Mouse (Mus musculus) mouse trophoblast stem cell (cell line): ENCODE measurements around the gene Slc26a1.

Source experiments
- in situ Hi-C, 2 experiments: fragments of 300-500 bp; cut with MseI, MboI; formaldehyde crosslinking; loops; 2 replicates in 1 of 2; 3 replicates in 1 of 2; pipeline ENCODE4 v1.15.1; 2025

Slc26a1 gene

DNA sequence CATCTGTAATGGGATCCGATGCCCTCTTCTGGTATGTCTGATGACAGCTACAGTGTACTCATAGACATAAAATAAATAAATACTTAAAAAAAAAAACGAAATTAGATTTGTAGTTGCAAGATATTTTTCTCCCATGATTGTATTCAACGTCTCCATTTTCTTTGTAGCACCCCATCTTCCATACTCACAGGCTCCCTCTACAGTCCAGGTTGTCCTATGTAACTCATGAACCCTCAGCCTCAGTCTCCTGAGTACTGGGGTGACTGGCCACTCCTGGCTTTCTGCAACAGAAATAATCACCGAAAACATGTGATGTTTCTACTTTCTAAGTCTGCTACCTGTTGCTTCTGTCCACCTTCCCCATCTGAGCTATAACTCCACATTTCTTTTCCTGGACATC is 15.8 kb upstream of the Slc26a1 start:
- in situ Hi-C loops = no loop called here

DNA sequence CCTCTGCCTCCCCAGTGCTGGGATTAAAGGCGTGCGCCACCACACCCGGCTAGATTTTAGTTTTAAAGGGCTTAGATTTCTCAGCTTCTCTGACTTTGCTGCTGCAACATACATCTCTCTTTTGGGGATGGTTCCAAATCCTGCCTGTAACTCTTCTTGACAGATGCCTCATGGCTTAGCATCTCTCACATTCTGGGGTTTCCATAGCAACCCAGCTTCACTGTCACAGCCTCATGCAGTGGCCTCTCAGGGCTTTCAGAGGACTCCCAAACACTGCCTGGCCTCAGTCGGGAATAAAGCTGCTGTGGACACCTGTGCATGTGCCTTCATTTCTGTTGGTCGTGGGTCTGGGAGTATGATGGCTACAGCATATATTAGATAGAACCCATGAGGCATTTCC is 13.7 kb upstream of the Slc26a1 start:
- in situ Hi-C loops = no loop called here

- in situ Hi-C loops = no loop called here
Observed at GRCm38 (mm10) chr5:108680871-108681270, 5.5 kb upstream of the Slc26a1 start.

DNA sequence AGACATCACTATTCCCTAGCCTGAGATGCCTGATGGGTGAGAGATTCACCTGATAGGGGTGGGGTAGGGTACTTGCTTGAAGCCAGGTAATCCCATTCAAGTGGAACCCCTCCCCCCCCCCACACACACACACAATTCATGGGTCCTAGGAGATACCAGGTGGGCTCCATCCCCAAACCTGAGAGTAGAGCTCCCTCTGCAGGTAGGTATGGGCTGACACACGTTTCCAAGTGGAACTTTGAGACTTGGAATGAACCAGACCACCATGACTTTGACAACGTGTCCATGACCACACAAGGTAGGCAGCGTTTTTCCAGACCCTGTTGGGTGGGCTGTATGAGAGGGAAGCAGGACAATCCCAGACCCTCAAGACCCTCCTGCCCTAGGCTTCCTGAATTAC is 4.5 kb upstream of the Slc26a1 start:
- in situ Hi-C loops = no loop called here

DNA sequence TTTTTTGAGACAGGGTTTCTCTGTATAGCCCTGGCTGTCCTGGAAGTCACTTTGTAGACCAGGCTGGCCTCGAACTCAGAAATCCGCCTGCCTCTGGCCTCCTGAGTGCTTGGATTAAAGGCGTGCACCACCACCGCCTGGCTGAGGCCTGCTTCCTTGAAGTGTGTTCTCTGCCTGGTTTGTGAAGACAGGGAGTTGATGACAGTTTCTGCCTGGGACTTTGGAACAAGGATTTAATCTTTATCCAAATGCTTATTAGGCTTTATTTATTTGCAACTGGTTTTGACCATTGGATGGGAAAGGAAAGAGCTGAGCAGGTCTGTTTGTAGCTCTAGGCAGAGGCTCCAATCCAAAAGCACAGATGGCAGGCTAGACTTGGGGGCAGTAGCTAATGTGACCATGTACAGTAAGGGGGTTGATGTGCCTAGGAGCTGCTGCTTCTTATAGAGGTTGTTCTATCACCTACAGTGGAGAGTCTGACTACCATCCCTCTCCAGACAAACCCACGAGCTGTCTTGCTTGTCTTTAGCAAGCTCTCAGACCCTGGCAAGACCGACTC is 3.0 kb upstream of the Slc26a1 start:
- in situ Hi-C loops = no loop called here

- in situ Hi-C loops = no loop called here
Observed at GRCm38 (mm10) chr5:108677605-108678295, 2.4 kb upstream of the Slc26a1 start.

DNA sequence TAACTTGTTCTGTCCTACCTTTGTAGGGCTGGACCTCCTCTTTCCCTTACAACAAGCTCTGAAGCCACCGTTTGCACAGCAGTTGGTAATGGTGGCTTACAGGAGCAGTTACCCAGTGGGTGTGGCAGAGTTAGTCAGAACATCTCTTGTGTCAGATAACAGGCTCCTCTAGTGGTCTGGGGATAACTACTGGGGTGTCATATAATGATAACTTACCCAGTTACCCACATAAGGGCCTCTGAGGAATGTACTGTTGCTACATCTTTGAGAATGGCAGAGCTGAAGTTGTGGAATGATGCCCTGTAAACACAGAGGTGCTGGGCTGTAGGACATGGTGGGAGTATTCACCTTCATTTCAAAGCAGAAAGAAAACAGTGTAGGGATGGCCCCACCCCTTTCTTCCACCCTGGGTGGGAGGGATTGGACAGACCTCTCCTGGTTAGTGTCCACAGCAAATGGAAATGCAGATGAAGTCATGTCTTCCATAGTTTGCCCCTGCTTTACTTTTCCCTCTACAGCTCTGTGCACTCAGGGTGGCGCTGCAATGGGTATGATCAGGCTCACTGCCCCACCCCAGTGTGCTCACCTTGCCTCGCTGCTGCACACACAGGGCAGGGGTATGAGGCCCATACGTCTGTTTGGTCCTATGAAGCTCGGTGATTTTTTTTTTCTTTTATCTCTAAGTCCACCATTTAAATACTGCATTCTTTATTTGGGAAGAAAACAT is 1.6 kb upstream of the Slc26a1 start:
- in situ Hi-C loops = no loop called here

- in situ Hi-C loops = no loop called here
Observed at GRCm38 (mm10) chr5:108674624-108675023, 745 bp downstream of the Slc26a1 start.

DNA sequence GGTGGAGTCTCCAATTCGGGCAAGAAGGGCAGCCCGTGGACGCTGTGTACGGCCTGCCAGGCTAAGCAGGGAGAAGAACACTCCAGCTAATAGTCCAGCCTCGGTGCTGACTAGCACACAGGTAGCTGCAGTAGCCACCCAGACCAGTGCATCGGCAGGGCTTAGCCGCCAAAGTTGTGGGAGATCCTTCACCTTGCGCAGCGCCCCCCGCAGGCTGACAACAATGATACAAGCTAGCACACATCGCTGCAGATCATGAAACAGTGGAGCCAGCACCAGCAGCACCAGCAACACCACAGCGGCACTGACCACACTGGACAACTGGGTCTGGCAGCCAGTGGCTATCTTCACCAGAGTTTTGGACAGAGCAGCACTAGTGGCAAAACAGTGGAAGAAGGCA is 3.6 kb downstream of the Slc26a1 start:
- in situ Hi-C loops = no loop called here

GRCm38 (mm10) chr5:108670785-108671184 is 4.6 kb downstream of the Slc26a1 start:
- in situ Hi-C loops = no loop called here

- in situ Hi-C loops = no loop called here
Observed at GRCm38 (mm10) chr5:108669986-108670385, 5.4 kb downstream of the Slc26a1 start.

DNA sequence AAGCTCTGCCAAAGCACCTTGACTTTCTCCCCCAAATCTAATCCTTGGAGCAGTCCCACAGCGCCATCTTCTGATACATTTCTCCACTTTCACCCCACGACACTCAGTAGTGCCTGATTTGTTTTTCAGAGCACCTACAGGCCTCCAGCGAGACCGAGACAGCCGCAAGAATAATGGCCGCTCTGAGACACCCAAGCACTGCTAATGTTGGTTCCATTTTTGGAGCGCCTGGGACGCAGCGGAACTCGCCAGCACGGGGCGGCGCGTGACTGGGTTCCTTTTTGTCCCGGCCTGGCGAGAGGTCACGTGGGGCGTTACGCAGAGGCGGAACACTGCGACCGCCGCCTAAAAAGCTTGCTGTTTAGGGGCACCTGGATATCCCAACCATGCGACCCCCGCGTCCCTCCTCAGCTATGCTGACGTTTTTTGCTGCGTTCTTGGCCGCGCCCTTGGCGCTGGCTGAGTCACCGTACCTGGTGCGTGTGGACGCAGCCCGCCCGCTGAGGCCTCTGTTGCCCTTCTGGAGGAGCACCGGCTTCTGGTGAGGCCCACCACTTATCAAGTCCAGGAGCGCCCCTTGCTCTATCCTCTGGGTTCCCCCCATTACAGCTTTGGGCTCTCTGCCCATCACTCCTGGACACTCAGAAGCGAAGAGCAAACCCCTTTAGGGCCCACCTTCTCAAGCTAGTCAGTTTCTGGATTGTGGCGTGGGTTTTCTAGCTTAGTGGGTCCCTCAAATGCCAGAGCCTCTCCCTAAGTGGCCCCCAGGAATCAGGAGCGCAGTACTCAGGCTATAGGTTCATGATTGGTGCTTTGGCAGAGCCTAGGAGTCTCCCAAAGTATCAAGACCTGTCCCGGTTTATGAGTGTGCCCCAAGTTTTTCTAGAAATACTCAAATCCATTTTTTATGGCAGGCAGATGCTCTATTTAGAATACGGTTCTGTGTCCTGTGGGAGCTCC is 6.1 kb downstream of the Slc26a1 start, which contains the start of gene Dgkq:
TSS of gene Dgkq (minus strand) at position 696 of the 960 bp plus-strand sequence.
- in situ Hi-C loops = no loop called here

DNA sequence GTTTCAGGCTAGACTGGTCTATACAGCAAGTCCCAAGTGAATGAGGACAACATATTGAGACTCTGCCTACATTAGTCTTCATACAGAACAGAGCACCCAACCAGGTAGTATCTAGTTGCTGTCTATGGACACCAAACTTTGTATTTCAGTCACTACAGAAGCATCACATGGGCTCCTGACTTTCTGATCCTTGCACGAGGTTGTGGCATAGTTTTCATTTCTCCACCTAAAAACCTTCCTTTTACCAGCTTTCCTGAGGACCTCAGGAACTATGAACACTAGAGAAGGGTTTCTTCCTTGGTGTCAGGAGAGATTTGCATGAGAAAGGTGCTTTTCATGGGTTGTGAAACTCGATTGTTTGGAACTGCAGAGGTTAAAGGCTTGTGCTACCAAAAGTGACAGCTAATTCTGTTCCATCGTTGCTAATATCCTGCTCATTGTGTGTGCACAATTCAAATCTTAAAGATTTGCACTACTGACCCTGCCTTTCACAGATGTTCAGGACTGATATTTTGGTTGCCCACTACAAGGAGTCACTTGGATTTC is 6.9 kb downstream of the Slc26a1 start:
- in situ Hi-C loops = no loop called here

DNA sequence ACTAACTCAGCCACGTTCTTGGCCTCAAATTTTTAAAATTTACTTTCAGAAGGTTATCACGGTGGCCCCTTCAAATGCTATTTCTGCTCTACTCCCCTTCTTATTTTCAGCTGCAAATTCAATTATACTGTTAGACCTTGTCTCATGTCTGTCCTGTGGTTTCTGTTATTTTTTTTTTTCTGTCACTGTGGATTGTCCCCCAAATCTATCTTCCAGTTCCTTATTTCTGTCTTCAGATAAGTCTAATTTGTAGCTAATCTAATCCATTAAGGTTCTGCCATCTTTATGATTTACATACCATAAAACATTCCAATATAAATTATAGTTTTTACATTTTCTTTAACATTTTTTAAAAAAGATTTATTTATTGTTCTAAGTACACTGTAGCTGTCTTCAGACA is 8.0 kb downstream of the Slc26a1 start:
- in situ Hi-C loops = no loop called here

GRCm38 (mm10) chr5:108665066-108665465 is 10.3 kb downstream of the Slc26a1 start:
- in situ Hi-C loops = no loop called here

- in situ Hi-C loops = no loop called here
Observed at GRCm38 (mm10) chr5:108662772-108663171, 12.6 kb downstream of the Slc26a1 start.

DNA sequence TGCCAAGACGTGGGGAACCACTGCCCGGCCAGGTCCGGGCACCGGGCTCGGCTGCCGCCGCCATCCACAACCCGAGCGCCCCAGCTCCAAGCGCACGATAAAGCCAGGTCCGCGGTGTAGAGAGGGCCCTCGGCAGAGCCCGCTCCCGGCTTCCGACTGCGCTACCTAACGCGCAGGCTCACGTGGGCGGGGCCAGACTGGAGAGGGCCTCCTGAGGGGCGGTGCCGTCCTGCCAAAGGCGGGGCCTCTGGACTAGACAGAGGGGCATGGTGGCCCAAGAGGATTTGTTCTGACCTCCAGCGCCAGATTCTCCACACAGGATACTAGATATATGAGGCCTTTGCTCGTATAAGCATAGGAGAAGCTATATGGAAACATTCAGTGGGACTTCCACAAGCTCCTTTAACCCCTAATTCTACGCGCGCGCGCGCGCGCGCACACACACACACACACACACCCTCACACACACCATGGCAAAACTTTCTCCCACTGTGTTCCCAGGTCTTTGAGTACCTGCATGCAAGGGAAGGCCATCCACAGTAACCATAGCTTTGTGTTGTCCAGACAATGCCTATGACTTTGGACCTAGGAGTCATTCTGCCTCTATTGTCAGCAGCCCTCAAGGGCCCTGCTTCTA is 14.6 kb downstream of the Slc26a1 start:
- in situ Hi-C loops = no loop called here

DNA sequence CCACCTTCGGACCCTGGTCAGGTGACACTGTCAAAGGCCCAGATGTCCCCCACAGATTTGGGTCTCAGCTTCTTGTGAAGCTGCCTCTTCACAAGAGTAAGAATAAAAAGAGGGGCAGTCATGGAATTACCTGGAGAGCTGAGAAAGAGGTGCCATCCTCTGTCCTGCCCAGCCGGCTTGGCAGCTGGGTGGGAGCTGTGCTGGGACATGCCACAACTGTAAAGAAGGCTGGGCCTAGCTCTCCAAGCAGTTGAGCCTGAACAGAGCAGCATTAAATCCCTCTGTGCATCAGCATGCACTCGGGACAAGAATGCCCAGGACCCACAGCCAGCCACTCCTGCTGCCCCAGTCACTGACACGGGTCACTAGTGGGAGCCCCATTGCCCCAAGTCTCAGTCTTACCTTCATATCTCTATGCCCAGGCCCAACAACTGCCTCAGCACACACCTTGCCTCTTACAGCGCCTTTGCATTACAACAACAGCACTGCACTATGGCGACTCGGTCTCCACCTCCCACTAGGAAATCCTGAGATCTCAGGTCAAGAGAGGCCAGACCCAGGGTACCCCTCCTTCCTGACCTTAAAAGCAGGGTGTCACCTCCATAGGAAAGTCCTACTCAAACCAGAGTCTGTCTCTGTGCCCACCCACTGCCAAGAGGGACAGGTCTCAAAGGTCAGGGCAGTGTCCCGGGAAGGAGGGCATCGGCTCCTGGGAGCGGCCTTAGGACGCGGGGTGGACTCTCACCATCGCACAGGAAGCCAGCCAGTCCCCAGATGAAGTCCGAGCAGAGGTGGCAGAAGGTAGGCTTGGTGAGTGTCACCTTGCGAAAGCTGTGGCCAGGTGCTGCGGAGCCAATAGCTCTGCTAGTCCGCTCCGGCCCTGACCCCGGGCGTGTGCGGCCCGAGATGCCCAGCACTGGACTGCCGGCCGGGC is 15.4 kb downstream of the Slc26a1 start, which contains the start of gene Idua:
TSS of gene Idua (plus strand) at position 634 of the 934 bp plus-strand sequence.
- in situ Hi-C loops = no loop called here

GRCm38 (mm10) chr5:108658611-108659010 is 16.8 kb downstream of the Slc26a1 start:
- in situ Hi-C loops = no loop called here

- in situ Hi-C loops = no loop called here
Observed at GRCm38 (mm10) chr5:108657406-108657805, 18.0 kb downstream of the Slc26a1 start.
